Mouse (Mus musculus): ENCODE data around the gene Dph2. TPM values are rescaled to one million over a fixed set of nuclear protein-coding genes. Genes with fewer than 3 reads are reported as not detected.

The Dph2 gene
- total and polyA plus RNA-seq, 3 experiments = 25.2 to 27.2 TPM; not detected in 1

- Histone ChIP-seq H3K4me1 (ENCODE audit: control insufficient read depth in 1 of 2, insufficient read depth in 2 of 2, low read length in 2 of 2) (peaks cover 0 to 18% of the 10 kb centered on the region in 2 experiments; a peak in 2 of 4 replicates), H3K27me3 (ENCODE audit: control insufficient read depth in 1 of 2, insufficient read depth in 2 of 2, low read length in 2 of 2) (no peaks in the 10 kb centered on the region), H3K36me3 (ENCODE audit: control insufficient read depth in 1 of 2, insufficient read depth in 2 of 2, low read length in 2 of 2) (peaks cover 0 to 9% of the 10 kb centered on the region in 2 experiments; a peak in 2 of 4 replicates), H3K4me3 (ENCODE audit: control insufficient read depth in 1 of 2, insufficient read depth in 1 of 2, low read depth in 2 of 2, low read length in 2 of 2) (no peak overlapping the region), H3K79me2 (ENCODE audit: control insufficient read depth, insufficient read depth, low read length, poor library complexity) (no peaks in the 10 kb centered on the region), H3K27ac (ENCODE audit: control insufficient read depth, low read depth, low read length) (peak overlapping the region; percentile 48), H3K9ac (ENCODE audit: control insufficient read depth, low read depth, low read length, poor library complexity, severe bottlenecking) (peak overlapping the region; percentile 54; the same call in 1 of the 2 replicates), H3K9me3 (replicated peaks; ENCODE audit: insufficient read depth, low read length) (no peaks in the 10 kb centered on the region)
- peak; percentile 90 for DNase-seq (ENCODE audit: low read depth, low spot score)
- TF ChIP-seq POLR2AphosphoS2 (IDR thresholded peaks at IDR 0.05; ENCODE audit: low read length) (no peak), HCFC1 (IDR thresholded peaks at IDR 0.05; ENCODE audit: low read depth, low read length) (0 out of 2 replicates have a peak, but pooled peaks have one; percentile 26), BHLHE40 (IDR thresholded peaks at IDR 0.05; ENCODE audit: borderline replicate concordance, low read depth, low read length) (peak; percentile 62; the same call in 1 of the 2 replicates), KAT2A (conservative IDR thresholded peaks at IDR 0.05; ENCODE audit: low read depth, low read length) (no peak), GATA1 (IDR thresholded peaks at IDR 0.05; ENCODE audit: low read depth, low read length) (peak; percentile 95), POLR2AphosphoS5 (IDR thresholded peaks at IDR 0.05; ENCODE audit: borderline replicate concordance, low read depth, low read length) (no peak), MAFK (IDR thresholded peaks at IDR 0.05; ENCODE audit: borderline replicate concordance, low read depth, low read length) (no peak), GABPA (IDR thresholded peaks at IDR 0.05; ENCODE audit: low read depth, low read length) (no peak), NRF1 (IDR thresholded peaks at IDR 0.05; ENCODE audit: insufficient read depth, low read depth, low read length, poor library complexity, severe bottlenecking) (0 out of 2 replicates have a peak, but pooled peaks have one; percentile 12), TAL1 (IDR thresholded peaks at IDR 0.05; ENCODE audit: low read length) (peak; percentile 94), ETS1 (IDR thresholded peaks at IDR 0.05; ENCODE audit: low read depth, low read length) (peak; percentile 89), SIN3A (IDR thresholded peaks at IDR 0.05; ENCODE audit: low read length) (peak; percentile 55; the same call in 1 of the 2 replicates), RCOR1 (IDR thresholded peaks at IDR 0.05; ENCODE audit: low read depth, low read length) (peak; percentile 73), EP300 (IDR thresholded peaks at IDR 0.05; ENCODE audit: low read depth in 1 of 2, low read length in 2 of 2) (peak; percentile 94 to 97), TBP (IDR thresholded peaks at IDR 0.05; ENCODE audit: low read depth, low read length) (no peak), POLR2A (IDR thresholded peaks at IDR 0.05; ENCODE audit: control insufficient read depth in 1 of 2, insufficient read depth in 1 of 2, low read depth in 1 of 2, low read length in 2 of 2, poor library complexity in 1 of 2) (no peak), SMC3 (IDR thresholded peaks at IDR 0.05; ENCODE audit: low read depth, low read length) (peak; percentile 81), MAX (IDR thresholded peaks at IDR 0.05; ENCODE audit: low read length) (peak; percentile 77), ZKSCAN1 (IDR thresholded peaks at IDR 0.05; ENCODE audit: low read depth, low read length) (no peak), USF1 (IDR thresholded peaks at IDR 0.05; ENCODE audit: low read depth, low read length) (no peak), MYC (IDR thresholded peaks at IDR 0.05; ENCODE audit: low read depth, low read length) (0 out of 2 replicates have a peak, but pooled peaks have one; percentile 22), MAZ (IDR thresholded peaks at IDR 0.05; ENCODE audit: low read depth, low read length) (0 out of 2 replicates have a peak, but pooled peaks have one; percentile 62), CHD1 (IDR thresholded peaks at IDR 0.05; ENCODE audit: low read depth, low read length) (no peak), MXI1 (IDR thresholded peaks at IDR 0.05; ENCODE audit: low read depth, low read length) (peak; percentile 61; the same call in 1 of the 2 replicates), TCF12 (IDR thresholded peaks at IDR 0.05; ENCODE audit: low read depth, low read length) (peak; percentile 98), UBTF (IDR thresholded peaks at IDR 0.05; ENCODE audit: borderline replicate concordance, insufficient read depth, low read depth, low read length) (no peak), MEF2A (IDR thresholded peaks at IDR 0.05; ENCODE audit: extremely low read depth, insufficient replicate concordance, low read depth, low read length, poor library complexity, severe bottlenecking) (no peak), ZMIZ1 (IDR thresholded peaks at IDR 0.05; ENCODE audit: low read depth, low read length) (0 out of 2 replicates have a peak, but pooled peaks have one; percentile 30), CHD2 (IDR thresholded peaks at IDR 0.05; ENCODE audit: low read length) (no peak), E2F4 (IDR thresholded peaks at IDR 0.05; ENCODE audit: borderline replicate concordance, low read depth, low read length) (no peak), RAD21 (IDR thresholded peaks at IDR 0.05; ENCODE audit: low read depth, low read length) (peak; percentile 59), ZC3H11A (IDR thresholded peaks at IDR 0.05; ENCODE audit: low read depth, low read length) (peak; percentile 56), MYB (IDR thresholded peaks at IDR 0.05; ENCODE audit: low read depth, low read length) (peak; percentile 53; the same call in 1 of the 2 replicates), JUND (IDR thresholded peaks at IDR 0.05; ENCODE audit: low read depth, low read length) (no peak), CTCF (IDR thresholded peaks at IDR 0.05 in 2 of 3, conservative IDR thresholded peaks at IDR 0.05 in 1 of 3; ENCODE audit: control insufficient read depth in 1 of 3, insufficient read depth in 1 of 3, low read depth in 2 of 3, low read length in 3 of 3, poor library complexity in 1 of 3, severe bottlenecking in 1 of 3) (peak; percentile 55 to 76 (median 65)), ZNF384 (IDR thresholded peaks at IDR 0.05; ENCODE audit: low read depth, low read length) (no peak)
Observed at GRCm38 (mm10) chr4:117928699-117929241, 36.9 kb upstream of the Dph2 start.
